Comparison of ENCODE assay signal across 17 mouse cellular contexts in genomic region chr7:137674596-137674995, GRCm38 (mm10).
DNase-seq lines count a peak whose midpoint lies in the region; ATAC-seq and TF ChIP-seq lines count a peak whose summit lies in the region.
"Had no signal": no experiment of that assay in that cellular context is flagged by ENCODE, and none has a peak within 500 bp of the region (broad histone marks: within the 10 kb centered on the region; RNA-seq: fewer than 3 reads in every experiment).

No protein-coding gene starts in this region.

- H3K9me3 ChIP-seq in forebrain, postnatal 0 days (ENCODE audit: low read length) = no peaks in the 10 kb centered on the region
- H3K9me3 ChIP-seq in forebrain, embryonic 10.5 days = no peaks in the 10 kb centered on the region
- H3K9me3 ChIP-seq: heart, embryonic 13.5 days; neural tube, embryonic 13.5 days had no signal

- H3K36me3 ChIP-seq in forebrain, postnatal 0 days (ENCODE audit: insufficient read depth) = no peaks in the 10 kb centered on the region
- no peaks in the 10 kb centered on the region for H3K36me3 ChIP-seq in forebrain, embryonic 10.5 days (replicated peaks)
- H3K36me3 ChIP-seq: heart, embryonic 13.5 days; neural tube, embryonic 13.5 days had no signal

- 81% methylated on average over 1 of the region's 1 CpGs for WGBS in forebrain, postnatal 0 days
- WGBS in forebrain, embryonic 10.5 days = 86% methylated on average over 1 of the region's 1 CpGs

- peak; percentile 27 for DNase-seq in forebrain, postnatal 0 days
- DNase-seq in forebrain, embryonic 10.5 days (ENCODE audit: extremely low spot score, low spot score) = no peak
- DNase-seq in frontal cortex, postnatal 10 days (ENCODE audit: low spot score in 2 of 2) = peak; percentile 23 to 42
- peak; percentile 9 to 67 for DNase-seq in left cerebral cortex, adult 9 months (ENCODE audit: low spot score in 2 of 2)
- DNase-seq in right cerebral cortex, postnatal 25 days = peak; percentile 52
- DNase-seq in cerebellum, adult 9-11 months = no peak
- DNase-seq in liver = no peak
- DNase-seq in kidney, postnatal 36 days = no peak
- DNase-seq: kidney, postnatal 4 days; lung, adult 2 months; midbrain, embryonic 14.5 days; thymus, postnatal 14 days had no signal

- no peaks in the 10 kb centered on the region for H3K27me3 ChIP-seq in forebrain, postnatal 0 days (ENCODE audit: insufficient read depth, low read length)
- no peaks in the 10 kb centered on the region for H3K27me3 ChIP-seq in forebrain, embryonic 10.5 days (ENCODE audit: poor library complexity, severe bottlenecking)
- H3K27me3 ChIP-seq: heart, embryonic 13.5 days; neural tube, embryonic 13.5 days; Patski had no signal

- no peak overlapping the region for H3K9ac ChIP-seq in forebrain, postnatal 0 days
- H3K9ac ChIP-seq: heart, embryonic 13.5 days; neural tube, embryonic 13.5 days had no signal

- H3K4me3 ChIP-seq in forebrain, postnatal 0 days (ENCODE audit: low read depth, low read length) = no peak overlapping the region
- H3K4me3 ChIP-seq in forebrain, embryonic 10.5 days = no peak overlapping the region
- H3K4me3 ChIP-seq: heart, embryonic 13.5 days; neural tube, embryonic 13.5 days had no signal

- no peaks in the 10 kb centered on the region for H3K4me1 ChIP-seq in forebrain, postnatal 0 days (ENCODE audit: insufficient read depth)
- H3K4me1 ChIP-seq in forebrain, embryonic 10.5 days = no peaks in the 10 kb centered on the region
- H3K4me1 ChIP-seq: heart, embryonic 13.5 days; neural tube, embryonic 13.5 days had no signal

- H3K27ac ChIP-seq in forebrain, postnatal 0 days (ENCODE audit: low read depth, low read length) = no peak overlapping the region
- no peak overlapping the region for H3K27ac ChIP-seq in forebrain, embryonic 10.5 days
- H3K27ac ChIP-seq: heart, embryonic 13.5 days; macrophage; neural tube, embryonic 13.5 days had no signal

- ATAC-seq in forebrain, postnatal 0 days = no peak
- ATAC-seq: intestine, postnatal 0 days; Patski had no signal

- no peak overlapping the region for H3K4me2 ChIP-seq in forebrain, postnatal 0 days (ENCODE audit: low read depth)
- H3K4me2 ChIP-seq: heart, embryonic 13.5 days; neural tube, embryonic 13.5 days had no signal

- no peak for TF ChIP-seq CTCF in forebrain, postnatal 0 days (IDR thresholded peaks at IDR 0.05; ENCODE audit: low read depth)

Comparison
In these comparisons a context has a peak if more than half of its experiments do, and no peak if none do; other contexts are left out.
1. DNase-seq: peak in forebrain, postnatal 0 days (single experiment), frontal cortex, postnatal 10 days (2 of 2), left cerebral cortex, adult 9 months (2 of 2) and right cerebral cortex, postnatal 25 days (single experiment); none in forebrain, embryonic 10.5 days (single experiment), cerebellum, adult 9-11 months (single experiment), liver (single experiment) and kidney, postnatal 36 days (0 of 2).